Mouse (Mus musculus) ovary, adult 10 weeks (tissue): ENCODE results near the gene Vmn1r210. TPM values are rescaled to one million over a fixed set of nuclear protein-coding genes. Genes with fewer than 3 reads are reported as not detected.

Source experiments
- polyA plus RNA-seq: library from polyadenylated mRNA; stranded (reverse); fragments of 350-450 nt; fragmentation: Illumina TruSeq; extraction: RNeasy Lipid Tissue Mini Kit (QIAGEN cat#74804); gene quantifications from one replicate; pipeline ENCODE4 v1.2.3, GENCODE M21; 2014

Vmn1r210 gene
- polyA plus RNA-seq: not detected

DNA sequence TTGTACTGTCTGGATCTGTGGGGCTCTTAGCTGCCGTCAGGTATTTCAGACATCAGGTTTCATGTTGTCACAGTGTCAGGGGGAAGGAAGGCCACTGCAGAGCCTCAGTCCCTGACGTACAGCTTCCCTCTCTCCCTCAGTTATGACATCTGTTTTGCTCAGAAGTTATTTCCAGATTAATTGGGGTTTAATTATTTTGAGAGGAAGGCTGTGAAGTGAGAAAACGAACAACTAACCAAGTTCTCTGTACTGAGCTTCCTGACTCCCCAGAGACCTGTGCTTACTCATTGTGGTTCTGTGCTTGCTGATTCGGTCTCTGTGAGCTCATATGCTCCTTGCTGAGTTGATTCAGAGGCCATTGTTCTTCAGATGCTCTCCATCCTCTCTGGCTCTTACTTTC lies at the start of gene Vmn1r210:
TSS of gene Vmn1r210 (minus strand) at position 101 of the 400 bp plus-strand sequence.

GRCm38 (mm10) chr13:22857461-22857860 lies 26.3 kb upstream of the Vmn1r210 start, which contains the start of gene Vmn1r211:
TSS of gene Vmn1r211 (minus strand) at chr13:22857561.

DNA sequence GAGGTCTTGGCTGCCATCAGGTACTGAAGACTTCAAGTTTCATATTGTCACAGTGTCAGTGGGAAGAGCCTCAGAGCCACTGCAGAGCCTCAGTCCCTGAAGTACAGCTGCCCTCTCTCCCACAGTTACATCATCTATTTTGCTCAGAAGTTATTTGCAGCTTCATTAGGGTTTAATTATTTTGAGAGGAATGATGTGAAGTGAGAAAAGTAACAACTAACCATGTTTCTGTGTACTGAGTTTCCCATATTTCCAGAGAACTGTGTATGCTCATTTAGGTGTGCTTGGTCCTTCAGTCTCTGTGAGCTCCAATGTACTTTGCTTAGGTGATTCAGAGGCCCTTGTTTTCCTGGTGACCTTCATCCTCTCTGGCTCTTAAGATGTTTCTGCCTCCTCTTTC lies 21.6 kb downstream of the Vmn1r210 start, which contains the start of gene Vmn1r209:
TSS of gene Vmn1r209 (minus strand) at position 101 of the 400 bp plus-strand sequence.

GRCm38 (mm10) chr13:22777300-22777699 lies 53.8 kb downstream of the Vmn1r210 start, which contains the start of gene Vmn1r208:
TSS of gene Vmn1r208 (minus strand) at chr13:22777400.

Other genes starting within 250 kb of the Vmn1r210 start
- gene Vmn1r205, start 238.3 kb downstream of the Vmn1r210 start, polyA plus RNA-seq: not detected
- gene Vmn1r206, start 207.1 kb downstream of the Vmn1r210 start, polyA plus RNA-seq: not detected
- gene Vmn1r207-ps, start 101.7 kb downstream of the Vmn1r210 start, polyA plus RNA-seq: not detected
- gene Vmn1r208, start 53.9 kb downstream of the Vmn1r210 start, polyA plus RNA-seq: not detected
- not detected for gene Vmn1r209, start 21.7 kb downstream of the Vmn1r210 start, polyA plus RNA-seq
- not detected for gene Vmn1r211, start 26.2 kb upstream of the Vmn1r210 start, polyA plus RNA-seq
- gene Vmn1r212, start 52.9 kb upstream of the Vmn1r210 start, polyA plus RNA-seq: not detected
- gene Vmn1r213, start 176.3 kb upstream of the Vmn1r210 start, polyA plus RNA-seq: not detected
- gene Vmn1r214, start 199.1 kb upstream of the Vmn1r210 start, polyA plus RNA-seq: not detected
- gene Vmn1r215, start 236.7 kb upstream of the Vmn1r210 start, polyA plus RNA-seq: not detected